Mouse (Mus musculus): ENCODE measurements around the gene Tada2b.
A peak's percentile ranks its signal among the peaks of the same experiment; 100 is the strongest.

The Tada2b gene

DNA sequence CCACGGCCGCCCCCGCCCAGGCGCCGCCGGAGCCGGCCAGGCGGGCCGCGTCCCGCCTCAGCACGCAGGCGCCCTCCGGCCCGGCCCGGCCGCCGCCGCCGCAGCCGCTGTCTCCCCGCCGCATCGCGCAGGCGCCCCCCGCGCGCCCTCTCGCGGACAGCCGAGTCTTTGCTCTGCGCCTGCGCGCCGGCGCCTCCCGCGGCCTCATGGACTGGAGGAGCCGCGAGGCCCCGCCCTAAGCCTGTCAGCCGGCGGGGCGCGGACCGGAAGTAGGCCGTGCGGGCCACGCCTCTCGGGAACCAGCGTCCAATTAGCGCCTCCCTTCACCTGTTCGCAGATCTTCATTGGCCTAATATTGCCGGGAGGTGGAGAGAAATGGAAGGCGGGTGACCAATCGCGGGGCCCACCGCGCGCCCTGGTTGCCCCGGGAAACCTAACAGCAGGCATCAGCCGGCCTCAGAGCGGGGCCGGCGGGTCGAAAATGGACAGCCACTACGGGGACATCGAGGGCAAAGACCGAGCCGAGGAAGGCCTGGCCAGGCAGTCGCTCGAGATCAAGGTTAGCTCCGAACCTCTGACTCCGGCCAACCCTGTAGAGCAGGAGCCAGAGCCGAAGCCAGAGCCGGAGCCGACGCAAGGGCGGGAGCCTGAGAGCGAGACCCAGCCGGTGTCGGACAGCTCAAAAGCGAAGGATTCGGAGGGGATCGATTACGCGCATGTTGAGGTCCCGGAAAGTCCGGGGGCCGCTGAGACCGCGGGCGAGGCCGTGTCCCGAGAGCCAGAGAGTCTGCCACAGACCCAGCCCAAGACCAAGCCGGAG is at the start of gene Tada2b, which contains the start of gene Ccdc96:
Gene Tada2b, minus strand, starts transcription at position 115 of the 820 bp plus-strand sequence.
Gene Ccdc96, plus strand, starts transcription at position 418 of the 820 bp plus-strand sequence.
- peak; percentile 100 for DNase-seq (ENCODE audit: low read depth, low spot score)

DNA sequence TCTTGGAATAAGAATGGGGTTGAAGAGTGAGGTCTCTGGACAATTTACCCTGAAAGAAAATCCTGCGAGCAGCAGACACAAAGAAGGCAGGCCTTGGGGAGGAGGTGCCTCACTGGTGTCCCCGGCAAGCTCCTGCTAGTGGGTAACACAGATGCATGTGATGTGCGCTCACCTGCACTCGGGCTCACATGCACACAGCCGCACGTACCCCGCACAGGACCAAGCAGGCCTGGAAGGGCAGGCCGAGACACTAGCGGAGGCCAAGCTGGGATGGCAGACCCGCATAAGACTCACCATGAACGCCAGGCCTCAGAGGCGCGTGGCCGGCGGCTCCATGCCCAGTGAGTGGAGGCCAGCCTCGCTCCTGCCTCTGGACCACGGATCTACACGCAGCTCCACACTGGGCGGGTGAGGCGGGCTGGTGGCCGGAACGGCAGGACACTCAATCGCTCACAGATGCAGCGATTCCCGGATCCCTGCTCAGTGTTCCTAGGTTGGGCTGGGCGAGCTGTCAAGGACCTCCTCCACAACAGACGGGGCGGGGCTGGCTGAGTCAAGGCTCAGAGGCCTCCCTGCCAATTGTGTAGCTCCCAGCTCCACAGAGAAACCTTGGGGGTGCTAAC is 46.2 kb upstream of the Tada2b start:
- peak; percentile 95 for DNase-seq (ENCODE audit: low read depth, low spot score)

GRCm38 (mm10) chr5:36529698-36530097 is 45.6 kb upstream of the Tada2b start:
- DNase-seq (ENCODE audit: low read depth, low spot score) = no peak

- DNase-seq (ENCODE audit: low read depth, low spot score) = no peak
Observed at GRCm38 (mm10) chr5:36526921-36527320, 42.8 kb upstream of the Tada2b start.

DNA sequence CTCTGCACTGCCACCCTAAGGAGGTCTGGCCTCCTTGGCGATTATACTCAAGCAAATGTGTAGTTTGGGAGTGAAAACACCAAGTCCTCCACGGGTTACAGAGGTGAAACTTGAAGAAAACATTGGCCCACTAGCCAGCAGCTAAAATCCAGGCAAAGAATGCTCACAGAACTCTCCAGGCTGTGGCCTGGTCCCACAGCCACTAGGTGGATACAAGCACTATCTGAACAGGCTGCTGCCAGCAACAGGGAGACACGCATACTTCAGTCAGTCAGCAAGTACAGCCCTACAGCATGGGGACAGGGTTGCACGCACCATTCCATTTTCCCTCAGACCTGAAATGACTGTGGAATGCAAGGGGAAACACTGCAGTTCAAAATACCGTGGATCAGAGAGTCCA is 42.2 kb upstream of the Tada2b start:
- DNase-seq (ENCODE audit: low read depth, low spot score) = peak; percentile 44

GRCm38 (mm10) chr5:36525216-36525615 is 41.1 kb upstream of the Tada2b start:
- DNase-seq (ENCODE audit: low read depth, low spot score) = no peak

DNA sequence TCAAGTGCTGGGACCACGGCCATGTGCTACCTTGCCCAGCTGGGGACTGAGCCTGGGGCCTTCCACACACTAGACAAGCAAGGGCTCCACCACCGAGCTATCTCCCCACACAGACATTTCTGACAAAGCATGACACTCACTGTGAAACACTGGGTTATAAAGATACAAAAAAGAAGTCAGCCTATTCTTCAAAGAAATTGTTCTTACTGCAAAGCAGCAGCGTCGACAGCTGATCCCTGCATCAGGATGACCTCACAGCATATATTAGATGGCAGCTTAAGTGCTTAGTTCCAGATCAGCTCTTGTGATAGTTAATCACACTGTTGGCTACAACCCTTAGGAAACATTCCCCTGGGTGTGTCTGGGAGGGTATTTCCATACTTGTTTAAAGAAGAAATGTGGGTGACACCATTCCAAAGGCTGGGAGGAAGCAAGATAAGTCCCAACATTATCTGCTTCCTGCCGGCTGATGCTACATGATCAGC is 39.2 kb upstream of the Tada2b start:
- no peak for DNase-seq (ENCODE audit: low read depth, low spot score)

DNA sequence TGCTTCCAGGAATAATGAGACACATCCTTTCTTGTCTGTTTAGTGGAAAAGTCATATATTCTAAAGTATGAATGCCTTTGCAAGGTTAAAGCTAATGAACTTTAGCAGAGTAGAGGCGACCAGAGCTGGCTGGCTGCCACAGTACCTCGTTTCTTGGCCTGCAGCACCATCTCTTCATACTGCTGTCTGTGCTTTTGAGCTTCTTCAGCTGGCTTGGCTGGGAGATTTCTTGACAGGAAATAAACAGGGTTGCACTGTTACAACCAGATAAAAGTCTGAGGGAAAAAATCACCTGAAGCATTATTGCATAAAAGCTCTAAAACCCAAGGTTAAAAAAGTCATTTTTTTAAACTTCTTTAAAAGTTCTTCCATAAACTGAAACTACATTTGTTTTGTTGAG is 38.7 kb upstream of the Tada2b start:
- DNase-seq (ENCODE audit: low read depth, low spot score) = no peak

DNA sequence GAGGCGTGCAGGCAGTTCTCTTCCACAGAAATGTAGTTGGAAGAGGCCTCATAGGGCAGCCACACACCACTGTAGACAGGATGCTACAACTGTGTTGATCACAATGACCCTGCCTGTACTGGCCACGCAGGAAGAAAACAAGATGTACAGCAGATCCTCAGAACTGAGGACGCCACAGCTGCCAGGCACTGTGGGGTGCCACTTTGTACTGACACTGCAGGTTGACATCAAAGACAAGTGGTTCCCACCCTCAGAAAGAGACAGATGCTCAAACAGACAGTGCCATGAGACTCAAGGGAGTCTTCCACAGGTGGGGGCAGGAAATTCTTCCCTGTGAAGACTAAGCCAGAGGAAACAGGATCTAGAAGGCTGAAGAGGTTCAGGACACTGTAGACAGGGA is 35.7 kb upstream of the Tada2b start:
- DNase-seq (ENCODE audit: low read depth, low spot score) = no peak

GRCm38 (mm10) chr5:36517596-36517995 is 33.5 kb upstream of the Tada2b start:
- no peak for DNase-seq (ENCODE audit: low read depth, low spot score)

GRCm38 (mm10) chr5:36515558-36515957 is 31.5 kb upstream of the Tada2b start:
- no peak for DNase-seq (ENCODE audit: low read depth, low spot score)

GRCm38 (mm10) chr5:36515126-36515525 is 31.0 kb upstream of the Tada2b start:
- DNase-seq (ENCODE audit: low read depth, low spot score) = no peak

DNA sequence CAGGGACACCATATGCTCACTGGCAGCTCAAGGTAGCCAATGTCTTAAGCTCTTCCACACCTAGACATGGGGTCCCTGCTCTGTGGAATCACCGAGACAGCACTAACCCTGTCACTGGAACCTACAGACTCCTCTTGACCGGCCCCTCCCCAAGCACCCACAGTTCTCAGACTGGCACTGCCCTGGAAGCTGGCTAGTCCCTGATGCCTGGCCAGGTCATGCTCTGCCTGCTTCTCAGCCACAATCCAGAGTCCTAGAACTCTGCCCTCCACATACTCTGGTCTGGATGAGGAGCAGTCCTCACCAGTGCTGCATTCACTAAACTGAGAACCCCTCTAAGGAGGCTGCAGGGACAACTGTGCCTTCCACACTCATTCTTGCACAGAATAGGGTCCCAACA is 26.9 kb upstream of the Tada2b start:
- DNase-seq (ENCODE audit: low read depth, low spot score) = no peak

DNA sequence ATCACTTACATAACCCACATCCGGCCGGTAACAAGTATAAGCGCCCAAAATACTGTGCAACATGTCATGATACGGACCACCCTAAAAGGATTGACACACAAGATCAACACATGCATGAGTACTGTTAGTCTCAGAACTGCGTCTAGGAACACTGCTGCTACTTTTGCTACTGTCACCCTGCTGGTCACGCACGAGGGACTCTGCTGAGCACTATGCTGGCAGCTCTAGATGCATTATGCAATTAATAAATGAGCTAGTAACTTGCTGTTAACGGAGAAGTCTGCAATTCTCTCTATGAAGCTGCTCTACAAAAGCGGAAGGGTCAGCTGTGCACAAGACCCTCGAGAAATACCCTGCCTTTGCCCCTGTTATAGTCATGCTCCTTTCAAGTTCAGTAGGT is 24.3 kb upstream of the Tada2b start:
- DNase-seq (ENCODE audit: low read depth, low spot score) = no peak

GRCm38 (mm10) chr5:36505643-36506042 is 21.6 kb upstream of the Tada2b start:
- DNase-seq (ENCODE audit: low read depth, low spot score) = no peak

DNA sequence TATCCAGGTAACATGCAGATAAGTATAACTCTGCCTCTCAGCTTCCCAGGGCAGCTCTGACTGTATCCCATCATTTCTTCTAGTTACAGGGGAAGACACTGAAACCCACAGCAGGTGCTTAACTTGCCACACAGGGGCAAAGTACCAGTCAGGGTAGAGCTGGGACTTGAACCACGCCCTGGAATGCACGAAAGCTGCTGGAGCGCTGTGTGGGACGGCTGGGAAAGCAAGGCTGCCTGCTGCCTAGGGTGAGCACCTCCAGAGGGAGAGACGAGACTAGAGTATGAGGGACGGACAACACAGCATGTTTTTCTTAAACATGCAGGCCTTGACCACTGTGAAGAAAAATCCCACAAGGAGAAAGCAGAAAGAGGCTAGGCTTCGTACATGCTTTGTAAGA is 21.1 kb upstream of the Tada2b start:
- peak; percentile 36 for DNase-seq (ENCODE audit: low read depth, low spot score)

- no peak for DNase-seq (ENCODE audit: low read depth, low spot score)
Observed at GRCm38 (mm10) chr5:36494709-36495108, 10.6 kb upstream of the Tada2b start.

- no peak for DNase-seq (ENCODE audit: low read depth, low spot score)
Observed at GRCm38 (mm10) chr5:36493919-36494318, 9.8 kb upstream of the Tada2b start.

DNA sequence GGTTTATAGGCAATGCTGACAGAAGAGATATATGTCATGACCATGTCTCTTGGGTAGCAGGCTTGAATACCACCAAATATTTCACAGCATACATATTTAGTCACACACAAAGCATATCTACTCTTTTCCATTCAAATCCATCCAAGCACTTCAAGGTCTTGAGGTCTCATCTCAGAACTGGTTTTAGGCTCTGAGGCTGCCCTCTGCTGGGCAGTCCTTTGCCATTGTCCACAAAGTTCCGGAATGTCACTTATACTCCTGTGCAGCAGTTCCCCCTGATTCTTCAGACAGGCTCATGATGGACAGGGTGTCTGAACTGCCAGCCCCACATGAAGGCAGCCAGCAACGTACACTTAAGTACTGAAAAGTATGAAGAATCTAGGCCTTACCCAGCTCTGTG is 5.1 kb upstream of the Tada2b start:
- no peak for DNase-seq (ENCODE audit: low read depth, low spot score)

DNA sequence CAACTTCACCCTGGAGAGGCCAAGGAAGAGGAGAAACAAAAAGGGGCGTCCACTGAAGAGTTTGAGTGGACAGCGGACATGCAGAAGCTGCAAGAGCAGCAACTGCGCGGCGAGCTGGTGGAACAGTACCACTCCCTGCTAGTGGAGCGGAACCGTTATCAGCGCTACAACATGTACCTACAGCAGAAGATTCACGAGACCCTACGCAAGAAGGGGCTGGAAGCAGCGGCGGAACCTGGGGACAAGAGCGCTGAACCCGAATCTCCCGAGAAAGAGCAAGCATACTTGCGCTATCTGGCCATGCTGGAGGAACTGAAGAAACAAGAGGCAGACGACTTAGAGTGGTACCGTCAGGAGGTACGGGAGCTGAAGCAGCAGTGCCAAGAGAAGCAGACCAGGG is 1.2 kb upstream of the Tada2b start:
- peak; percentile 30 for DNase-seq (ENCODE audit: low read depth, low spot score)

DNA sequence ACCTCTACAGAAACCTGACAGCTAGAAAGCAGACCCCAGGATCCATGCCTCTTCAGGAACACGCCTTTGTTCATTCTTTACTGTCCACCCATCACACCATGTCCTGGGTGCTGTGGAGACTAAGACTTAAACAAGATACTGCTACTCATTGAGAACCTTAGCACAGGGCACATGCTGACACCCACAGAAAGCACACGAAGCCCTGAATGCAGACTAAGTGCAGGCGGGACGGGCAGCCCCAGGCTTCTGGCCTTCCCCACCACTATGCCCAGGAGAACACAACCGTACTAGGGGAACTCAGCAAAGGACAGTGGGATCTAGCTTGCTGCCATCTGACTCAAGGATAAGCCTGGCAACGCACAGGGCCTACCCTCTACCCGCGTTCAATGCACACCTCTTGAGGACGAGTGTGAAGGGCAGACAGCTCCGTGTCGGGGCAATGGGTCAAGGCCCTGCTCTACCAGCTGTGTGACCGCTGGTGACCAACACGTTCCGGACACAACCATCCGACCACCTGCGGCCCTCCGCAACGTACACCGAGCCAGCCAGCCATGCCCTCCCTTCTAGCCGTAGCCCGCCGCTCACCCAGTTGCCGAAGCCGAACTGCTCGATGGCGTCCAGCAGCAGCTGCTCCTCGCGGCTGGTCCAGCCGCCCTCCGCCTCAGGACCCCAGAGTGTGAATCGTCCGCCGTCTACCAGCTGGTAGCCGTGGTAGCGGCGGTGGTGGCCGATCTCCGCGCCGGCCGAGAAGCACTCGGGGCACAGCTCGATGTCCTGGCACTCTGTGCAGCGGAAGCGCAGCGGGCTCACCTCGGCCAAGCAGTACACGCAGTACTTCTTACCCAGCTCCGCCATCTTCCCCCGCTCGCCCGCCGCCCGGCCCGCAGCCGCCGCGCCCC is 633 bp downstream of the Tada2b start:
- peak; percentile 62 for DNase-seq (ENCODE audit: low read depth, low spot score)

DNA sequence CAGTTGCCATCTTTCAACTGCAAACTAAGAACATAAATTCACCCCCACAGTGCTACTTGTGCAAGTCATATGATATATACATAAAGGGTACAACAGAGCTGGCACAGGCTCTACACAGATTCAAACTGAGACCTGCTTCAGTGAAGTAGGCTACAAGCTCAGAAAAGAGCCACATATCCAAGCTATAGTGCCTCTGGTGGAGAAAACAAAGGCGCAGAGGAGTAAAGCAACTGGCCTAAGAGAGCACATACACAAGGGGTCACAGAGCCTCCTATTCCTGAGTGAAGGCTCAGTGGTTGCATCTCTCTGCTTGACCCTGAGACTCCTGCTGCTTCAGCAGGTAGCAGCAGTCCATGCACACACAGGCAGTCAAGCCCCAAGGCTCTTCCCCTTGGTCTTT is 3.0 kb downstream of the Tada2b start:
- no peak for DNase-seq (ENCODE audit: low read depth, low spot score)
